Mouse (Mus musculus) kidney, adult 8-10 months (tissue): ENCODE measurements at regions not wholly inside any gene's neighbourhood (a gene's known extent, or its start where the extent isn't known, plus 50 kb on each side); places are given as distances from the start of the nearest gene placed in this dataset.

Source experiments
- DNase-seq, 2 experiments: peaks; one replicate each; pipeline ENCODE4 v3.0.0; 2022

- peak in 1 of 2 experiments; percentile 8 for DNase-seq
Measured at GRCm38 (mm10) chr3:103464729-103465128, 110.3 kb upstream of the Syt6 start.

GRCm38 (mm10) chr3:103465132-103465690 is 109.8 kb upstream of the Syt6 start:
- DNase-seq: peak; percentile 26 to 40

GRCm38 (mm10) chr3:103465948-103466347 is 109.1 kb upstream of the Syt6 start:
- no peak for DNase-seq

GRCm38 (mm10) chr3:103470586-103471400 is 104.2 kb upstream of the Syt6 start:
- no peak for DNase-seq

GRCm38 (mm10) chr3:103472598-103472997 is 102.4 kb upstream of the Syt6 start:
- DNase-seq: no peak

- DNase-seq: no peak
Measured at GRCm38 (mm10) chr3:103473336-103473735, 101.7 kb upstream of the Syt6 start.

GRCm38 (mm10) chr3:103479845-103480543 is 95.0 kb upstream of the Syt6 start:
- no peak for DNase-seq

GRCm38 (mm10) chr3:103480676-103481075 is 94.4 kb upstream of the Syt6 start:
- DNase-seq: no peak

GRCm38 (mm10) chr3:103483316-103483715 is 91.7 kb upstream of the Syt6 start:
- no peak for DNase-seq

- no peak for DNase-seq
Measured at GRCm38 (mm10) chr3:103483762-103484161, 91.3 kb upstream of the Syt6 start.

- DNase-seq: no peak
Measured at GRCm38 (mm10) chr3:103489786-103490185, 85.2 kb upstream of the Syt6 start.

GRCm38 (mm10) chr3:103490966-103491365 is 84.1 kb upstream of the Syt6 start:
- DNase-seq: no peak

- no peak for DNase-seq
Measured at GRCm38 (mm10) chr3:103492211-103492610, 82.8 kb upstream of the Syt6 start.

- DNase-seq: no peak
Measured at GRCm38 (mm10) chr3:103493623-103494022, 81.4 kb upstream of the Syt6 start.

GRCm38 (mm10) chr3:103494043-103494442 is 81.0 kb upstream of the Syt6 start:
- DNase-seq: no peak

- DNase-seq: no peak
Measured at GRCm38 (mm10) chr3:103496083-103496482, 78.9 kb upstream of the Syt6 start.

- no peak for DNase-seq
Measured at GRCm38 (mm10) chr3:103496683-103497082, 78.3 kb upstream of the Syt6 start.

- no peak for DNase-seq
Measured at GRCm38 (mm10) chr3:103497696-103498095, 77.3 kb upstream of the Syt6 start.

- DNase-seq: no peak
Measured at GRCm38 (mm10) chr3:103498458-103498857, 76.6 kb upstream of the Syt6 start.

- no peak for DNase-seq
Measured at GRCm38 (mm10) chr3:103499801-103500200, 75.2 kb upstream of the Syt6 start.

GRCm38 (mm10) chr3:103500366-103500765 is 74.7 kb upstream of the Syt6 start:
- no peak for DNase-seq

- no peak for DNase-seq
Measured at GRCm38 (mm10) chr3:103504160-103504559, 70.9 kb upstream of the Syt6 start.

GRCm38 (mm10) chr3:103513411-103513810 is 61.6 kb upstream of the Syt6 start:
- DNase-seq: no peak

GRCm38 (mm10) chr3:103514061-103514460 is 61.0 kb upstream of the Syt6 start:
- no peak for DNase-seq
